Mouse (Mus musculus): ENCODE measurements around the gene Vmn1r197. TPM values are rescaled to one million over a fixed set of nuclear protein-coding genes. Genes with fewer than 3 reads are reported as not detected.
"Not testable (repeated sequence)": the region's sequence is repeated elsewhere in the genome, so short reads cannot be mapped to it uniquely, and the experiment has no call there.

Gene Vmn1r197
- total RNA-seq (2014; rRNA removed) (not detected in 2 replicates), polyA plus RNA-seq (2012; rRNA removed) (not detected in 2 replicates)

DNA sequence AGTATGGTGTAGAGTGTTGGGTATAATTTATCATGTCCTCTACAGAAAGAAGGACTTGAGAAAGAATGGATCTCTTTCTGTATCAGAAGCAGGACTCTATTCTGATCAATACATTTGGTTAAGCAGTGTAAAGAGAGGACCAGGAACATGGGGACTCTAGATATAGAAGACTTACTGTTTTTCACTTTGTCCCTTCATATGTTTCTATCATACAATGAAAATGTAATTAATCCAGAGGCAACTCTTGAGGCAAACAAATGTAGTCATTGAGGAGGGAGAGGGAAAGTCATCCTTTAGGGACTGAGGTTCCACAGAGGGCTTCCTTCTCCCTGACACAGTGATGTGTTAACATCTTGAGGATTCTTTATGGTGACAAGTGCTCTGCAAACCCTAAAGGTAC is at the start of gene Vmn1r197:
Gene Vmn1r197 (plus strand): TSS at position 301 of the 400 bp plus-strand sequence.
- no peak for DNase-seq (ENCODE audit: extremely low read depth, low read depth, low spot score)
- Histone ChIP-seq H3K27ac (replicated peaks; ENCODE audit: insufficient read depth, low read depth, low read length) (no peak within 1 kb of the TSS), H3K4me3 (ENCODE audit: insufficient read depth, low read depth, low read length) (no peak within 1 kb of the TSS), H3K4me1 (ENCODE audit: control insufficient read depth, insufficient read depth, low read length) (no peaks in the 10 kb centered on the region), H3K9ac (ENCODE audit: low read depth, low read length) (no peak within 1 kb of the TSS), H3K36me3 (ENCODE audit: control insufficient read depth, insufficient read depth, low read length) (no peaks in the 10 kb centered on the region), H3K27me3 (ENCODE audit: control insufficient read depth, insufficient read depth, low read length) (no peaks in the 10 kb centered on the region), H3K79me2 (ENCODE audit: control insufficient read depth, insufficient read depth, low read length) (no peaks in the 10 kb centered on the region)
- TF ChIP-seq POLR2A (IDR thresholded peaks at IDR 0.05; ENCODE audit: extremely low read depth, insufficient read depth, low read length): no peak
- no peak for TF ChIP-seq CTCF (IDR thresholded peaks at IDR 0.05; ENCODE audit: low read depth, low read length)

GRCm38 (mm10) chr13:22284578-22284977 is 39.8 kb upstream of the Vmn1r197 start:
- H3K4me1 ChIP-seq (ENCODE audit: control insufficient read depth, insufficient read depth, low read length): no peaks in the 10 kb centered on the region
- H3K27me3 ChIP-seq (ENCODE audit: control insufficient read depth, insufficient read depth, low read length): no peaks in the 10 kb centered on the region
- no peak overlapping the region for H3K9ac ChIP-seq (ENCODE audit: low read depth, low read length)
- no peaks in the 10 kb centered on the region for H3K36me3 ChIP-seq (ENCODE audit: control insufficient read depth, insufficient read depth, low read length)
- TF ChIP-seq POLR2A (IDR thresholded peaks at IDR 0.05; ENCODE audit: extremely low read depth, insufficient read depth, low read length) (no peak), CTCF (IDR thresholded peaks at IDR 0.05; ENCODE audit: low read depth, low read length) (no peak)
- no peak overlapping the region for H3K4me3 ChIP-seq (ENCODE audit: insufficient read depth, low read depth, low read length)
- WGBS: 73% methylated on average over 2 of the region's 2 CpGs
- no peak overlapping the region for H3K27ac ChIP-seq (replicated peaks; ENCODE audit: insufficient read depth, low read depth, low read length)
- no peaks in the 10 kb centered on the region for H3K79me2 ChIP-seq (ENCODE audit: control insufficient read depth, insufficient read depth, low read length)
- no peak for DNase-seq (ENCODE audit: extremely low read depth, low read depth, low spot score)

DNA sequence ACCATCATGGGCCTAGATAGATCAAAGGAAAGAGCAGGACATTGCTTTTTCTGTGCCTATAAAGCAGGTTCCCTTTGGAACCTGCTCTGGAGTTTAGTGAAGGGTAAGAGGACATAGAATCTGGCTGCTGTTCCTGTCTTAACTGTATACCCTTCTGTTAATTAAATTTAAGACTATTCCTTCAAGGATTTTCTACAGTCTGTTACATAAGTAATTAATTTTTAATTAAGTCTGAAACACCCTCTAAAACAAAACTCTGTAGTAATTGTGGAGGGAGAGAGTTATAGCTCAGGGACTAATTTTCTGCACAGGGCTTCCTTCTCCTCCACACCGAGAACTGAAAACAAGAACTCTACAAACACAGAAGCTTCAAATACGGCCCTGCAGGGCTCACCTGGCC is 34.8 kb upstream of the Vmn1r197 start, which contains the start of gene Vmn1r196:
Gene Vmn1r196 (plus strand): TSS at position 301 of the 400 bp plus-strand sequence.
- Histone ChIP-seq H3K4me3 (ENCODE audit: insufficient read depth, low read depth, low read length) (no peak within 1 kb of the TSS), H3K9ac (ENCODE audit: low read depth, low read length) (no peak within 1 kb of the TSS), H3K79me2 (ENCODE audit: control insufficient read depth, insufficient read depth, low read length) (no peaks in the 10 kb centered on the region), H3K4me1 (ENCODE audit: control insufficient read depth, insufficient read depth, low read length) (no peaks in the 10 kb centered on the region), H3K27me3 (ENCODE audit: control insufficient read depth, insufficient read depth, low read length) (no peaks in the 10 kb centered on the region), H3K36me3 (ENCODE audit: control insufficient read depth, insufficient read depth, low read length) (no peaks in the 10 kb centered on the region), H3K27ac (replicated peaks; ENCODE audit: insufficient read depth, low read depth, low read length) (no peak within 1 kb of the TSS)
- TF ChIP-seq CTCF (IDR thresholded peaks at IDR 0.05; ENCODE audit: low read depth, low read length) (no peak), POLR2A (IDR thresholded peaks at IDR 0.05; ENCODE audit: extremely low read depth, insufficient read depth, low read length) (no peak)
- no peak for DNase-seq (ENCODE audit: extremely low read depth, low read depth, low spot score)
- WGBS: 77% methylated on average over 2 of the region's 2 CpGs

- H3K4me3 ChIP-seq (ENCODE audit: insufficient read depth, low read depth, low read length); H3K36me3 ChIP-seq (ENCODE audit: control insufficient read depth, insufficient read depth, low read length); H3K27me3 ChIP-seq (ENCODE audit: control insufficient read depth, insufficient read depth, low read length); H3K4me1 ChIP-seq (ENCODE audit: control insufficient read depth, insufficient read depth, low read length); H3K9ac ChIP-seq (ENCODE audit: low read depth, low read length); H3K79me2 ChIP-seq (ENCODE audit: control insufficient read depth, insufficient read depth, low read length); DNase-seq (ENCODE audit: extremely low read depth, low read depth, low spot score); H3K27ac ChIP-seq (replicated peaks; ENCODE audit: insufficient read depth, low read depth, low read length): not testable (repeated sequence)
- WGBS: 90% methylated on average over 5 of the region's 5 CpGs
These were observed 16.3 kb upstream of the Vmn1r197 start for GRCm38 (mm10) chr13:22308075-22308474.

DNA sequence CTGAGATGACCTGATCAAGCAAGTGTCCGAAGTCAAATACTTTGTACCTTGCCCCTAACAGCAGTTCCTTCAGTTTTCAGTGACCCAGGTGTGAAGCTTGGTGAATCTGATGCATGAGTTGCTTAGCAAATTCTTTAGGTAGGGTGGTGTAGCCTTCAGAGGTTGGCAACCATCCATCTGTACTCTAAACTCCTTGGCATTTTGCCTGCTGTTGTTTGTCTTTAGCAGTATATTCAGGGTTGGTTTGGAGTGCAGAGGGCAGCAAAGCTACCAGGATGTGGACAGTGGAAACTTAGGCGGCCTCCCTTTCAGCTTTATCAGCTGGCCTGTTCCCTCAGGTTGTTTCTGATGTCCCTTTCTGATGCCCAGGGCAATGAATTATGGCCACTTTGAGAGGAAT is 9.0 kb upstream of the Vmn1r197 start:
- Histone ChIP-seq H3K36me3 (ENCODE audit: control insufficient read depth, insufficient read depth, low read length) (no peaks in the 10 kb centered on the region), H3K9ac (ENCODE audit: low read depth, low read length) (no peak overlapping the region), H3K27ac (replicated peaks; ENCODE audit: insufficient read depth, low read depth, low read length) (no peak overlapping the region), H3K27me3 (ENCODE audit: control insufficient read depth, insufficient read depth, low read length) (no peaks in the 10 kb centered on the region), H3K4me1 (ENCODE audit: control insufficient read depth, insufficient read depth, low read length) (no peaks in the 10 kb centered on the region), H3K79me2 (ENCODE audit: control insufficient read depth, insufficient read depth, low read length) (no peaks in the 10 kb centered on the region), H3K4me3 (ENCODE audit: insufficient read depth, low read depth, low read length) (no peak overlapping the region)
- 52% methylated on average over 2 of the region's 2 CpGs for WGBS
- TF ChIP-seq CTCF (IDR thresholded peaks at IDR 0.05; ENCODE audit: low read depth, low read length): no peak
- no peak for TF ChIP-seq POLR2A (IDR thresholded peaks at IDR 0.05; ENCODE audit: extremely low read depth, insufficient read depth, low read length)
- no peak for DNase-seq (ENCODE audit: extremely low read depth, low read depth, low spot score)

- Histone ChIP-seq H3K27me3 (ENCODE audit: control insufficient read depth, insufficient read depth, low read length) (no peaks in the 10 kb centered on the region), H3K4me1 (ENCODE audit: control insufficient read depth, insufficient read depth, low read length) (no peaks in the 10 kb centered on the region), H3K9ac (ENCODE audit: low read depth, low read length) (no peak overlapping the region), H3K27ac (replicated peaks; ENCODE audit: insufficient read depth, low read depth, low read length) (no peak overlapping the region), H3K79me2 (ENCODE audit: control insufficient read depth, insufficient read depth, low read length) (no peaks in the 10 kb centered on the region), H3K4me3 (ENCODE audit: insufficient read depth, low read depth, low read length) (no peak overlapping the region), H3K36me3 (ENCODE audit: control insufficient read depth, insufficient read depth, low read length) (no peaks in the 10 kb centered on the region)
- WGBS: 85% methylated on average over 2 of the region's 2 CpGs
- TF ChIP-seq CTCF (IDR thresholded peaks at IDR 0.05; ENCODE audit: low read depth, low read length): no peak
- TF ChIP-seq POLR2A (IDR thresholded peaks at IDR 0.05; ENCODE audit: extremely low read depth, insufficient read depth, low read length): no peak
- DNase-seq (ENCODE audit: extremely low read depth, low read depth, low spot score): no peak
These were observed 7.0 kb upstream of the Vmn1r197 start for GRCm38 (mm10) chr13:22317366-22317765.

Data from liver, adult 2 months (tissue).